Mouse (Mus musculus) liver, adult (tissue): ENCODE measurements around the gene Tmem119.
A peak's percentile ranks its signal among the peaks of the same experiment; 100 is the strongest.

ENCODE experiments used
- GATA4 ChIP-seq: IDR thresholded peaks from 2 replicates; pipeline ENCODE4 v1.6.1; 2014; ENCODE audit warnings: mild to moderate bottlenecking, low read length; ENCODE audit not compliant: insufficient replicate concordance

Tmem119 gene

DNA sequence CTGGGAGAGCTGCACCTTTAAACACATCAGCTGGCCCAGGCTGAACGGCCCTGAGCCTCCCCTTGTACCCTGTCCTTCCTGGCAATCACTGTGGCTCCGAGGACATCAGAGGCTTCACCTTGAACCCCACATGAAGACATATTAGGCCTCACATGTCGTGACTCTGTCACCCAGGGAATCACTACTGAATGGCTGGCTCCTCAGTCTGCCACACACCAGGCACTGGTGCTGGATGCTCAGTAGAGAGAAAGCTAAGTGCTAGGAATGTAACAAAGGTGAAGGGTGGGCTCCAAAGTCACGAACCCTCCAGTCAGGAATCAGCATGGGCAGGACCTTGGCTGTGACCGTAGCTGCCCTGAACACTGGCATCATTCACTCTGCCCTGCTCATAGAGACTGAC, 20.7 kb downstream of the Tmem119 start:
- no peak for TF ChIP-seq GATA4

DNA sequence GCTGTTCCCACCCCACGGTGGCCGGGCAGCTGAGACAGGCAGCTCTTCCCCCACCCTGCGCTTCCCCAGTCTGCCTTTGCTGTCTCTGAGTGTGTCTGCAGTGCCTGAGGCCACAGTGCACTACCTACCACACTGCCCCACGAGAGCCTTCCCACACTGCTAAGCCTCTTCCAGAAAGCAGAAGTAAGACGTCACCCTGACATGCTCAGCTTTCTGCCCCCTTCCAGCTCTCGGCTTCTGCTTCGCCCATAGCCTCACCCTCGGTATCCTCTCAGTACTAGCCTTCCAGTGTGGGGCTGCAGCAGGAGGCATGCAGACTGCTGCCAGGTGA, 23.5 kb downstream of the Tmem119 start:
- TF ChIP-seq GATA4, result no peak

DNA sequence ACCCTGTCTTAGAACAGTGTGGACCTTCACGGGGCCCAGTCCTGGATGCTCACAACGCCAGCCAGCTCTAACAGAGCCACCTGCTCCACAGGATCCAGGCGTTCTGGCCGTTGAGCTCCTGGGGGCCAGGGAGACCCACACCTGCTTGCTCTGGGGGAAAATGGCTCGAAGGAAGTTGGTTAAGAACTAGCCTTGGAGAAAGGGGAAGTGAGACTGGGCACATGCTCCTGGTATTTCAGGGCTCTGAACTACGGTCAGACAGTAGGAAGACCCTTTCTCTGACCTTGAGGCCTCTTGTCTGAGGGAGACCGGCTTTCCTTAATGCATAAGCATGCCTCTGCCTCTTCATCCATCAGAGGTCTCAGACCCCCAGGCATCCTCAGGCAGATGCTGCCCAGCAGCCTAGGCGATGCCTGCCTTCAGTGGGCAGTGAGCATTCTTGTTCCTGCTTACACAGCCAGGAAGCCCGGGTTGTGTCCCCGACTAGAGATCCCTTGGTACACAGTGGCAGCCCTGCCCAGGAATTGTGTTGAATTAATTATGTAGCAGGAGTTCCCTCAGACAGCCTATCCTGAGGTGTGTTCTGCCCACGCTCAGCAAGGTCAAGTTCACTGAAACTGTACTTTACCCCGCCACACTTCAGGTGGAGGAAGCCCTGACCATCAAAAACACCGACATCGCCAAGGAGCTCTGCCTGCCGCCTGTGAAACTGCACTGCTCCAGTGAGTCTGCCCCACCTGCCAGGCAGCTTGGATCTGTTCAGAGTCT, 24.0 kb downstream of the Tmem119 start:
- no peak for TF ChIP-seq GATA4

DNA sequence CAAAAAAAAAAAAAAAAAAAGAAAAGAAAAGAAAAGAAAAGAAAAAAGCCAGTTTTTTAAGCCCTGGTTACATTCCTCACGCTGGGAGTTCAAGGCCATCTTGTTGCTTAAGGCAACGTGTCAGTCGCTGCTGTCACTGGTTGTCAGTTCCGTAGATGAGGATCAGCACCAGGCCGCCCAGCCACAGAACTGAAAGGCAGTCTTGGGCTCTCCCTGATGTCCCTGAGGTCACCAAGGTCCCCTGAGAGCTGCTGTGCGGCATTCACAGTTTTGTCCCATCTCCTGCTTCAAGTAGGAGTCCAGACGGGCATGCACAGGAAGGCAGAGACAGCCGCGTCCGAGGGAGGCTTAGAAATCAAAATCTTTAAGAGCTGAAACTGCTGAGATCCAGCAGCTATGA, 24.7 kb downstream of the Tmem119 start:
- no peak for TF ChIP-seq GATA4

DNA sequence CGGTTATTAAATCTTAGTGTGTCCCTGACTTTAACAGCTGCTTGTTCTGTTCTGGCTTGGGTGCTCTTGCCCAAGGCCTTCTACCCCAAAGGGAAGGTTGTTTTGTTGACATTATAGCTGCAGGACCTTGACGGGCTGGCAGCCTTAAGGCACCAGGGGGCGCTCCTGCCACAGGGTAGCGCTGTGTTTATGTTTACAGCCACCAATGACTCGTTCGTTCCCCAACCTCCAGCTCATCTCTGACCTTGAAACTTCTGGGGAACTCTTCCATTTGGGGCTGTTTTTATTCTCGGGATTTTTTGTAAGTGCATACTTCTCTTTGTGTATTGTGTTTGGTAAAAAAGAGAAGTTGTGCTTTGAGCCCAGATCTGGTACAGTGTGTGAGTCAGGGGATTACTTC, 26.7 kb downstream of the Tmem119 start:
- TF ChIP-seq GATA4, result no peak

DNA sequence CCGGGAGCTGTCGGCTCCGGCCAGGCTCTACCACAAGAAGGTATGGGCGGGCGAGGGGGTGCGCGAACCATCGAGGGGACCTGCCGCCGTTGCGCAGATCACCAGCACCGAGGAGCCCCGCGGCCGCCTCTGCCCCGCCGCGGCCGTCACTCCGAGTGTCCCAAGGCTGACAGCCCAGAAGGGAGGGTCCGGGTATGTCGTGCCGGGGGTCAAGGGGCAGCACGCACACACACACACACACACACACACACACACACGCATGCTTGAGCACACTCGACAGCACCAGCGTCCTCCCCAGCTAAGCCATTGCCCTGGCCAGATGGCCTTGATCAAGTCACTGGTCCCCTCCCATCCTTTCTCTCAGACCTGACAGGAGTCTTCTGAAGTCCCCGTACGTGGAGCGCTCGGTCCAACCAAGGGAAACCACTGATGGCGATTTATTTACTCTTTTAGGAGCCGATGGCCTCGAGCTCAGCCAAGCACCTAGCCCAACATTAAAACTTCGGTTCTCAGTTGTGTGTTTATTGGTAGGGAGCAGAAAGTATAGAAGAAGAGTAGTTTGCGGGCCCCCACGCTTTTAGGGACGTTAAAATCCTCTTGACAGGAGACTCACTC, 27.3 kb downstream of the Tmem119 start:
- TF ChIP-seq GATA4, result no peak

DNA sequence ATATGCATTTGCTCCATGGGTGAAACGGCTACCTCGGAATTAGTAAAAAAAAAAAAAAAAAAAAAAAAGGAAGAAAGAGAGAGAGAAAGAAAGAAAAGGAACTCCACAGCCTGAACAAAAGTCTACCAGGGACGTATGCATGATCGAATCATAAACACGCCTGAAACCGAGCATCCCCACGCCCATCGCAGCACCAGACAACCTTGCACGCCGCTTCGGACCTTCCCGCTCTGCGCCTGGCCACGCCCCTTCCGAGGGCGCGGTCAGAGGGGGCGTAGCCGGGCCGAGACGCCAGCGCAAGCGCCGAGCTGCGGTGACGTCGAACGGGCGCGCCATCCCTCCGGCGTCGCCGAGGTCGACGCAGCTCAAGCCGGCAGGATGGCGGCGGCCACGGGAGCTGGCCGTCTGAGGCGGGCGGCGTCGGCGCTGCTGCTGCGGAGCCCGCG, 27.8 kb downstream of the Tmem119 start, which contains the start of the genes Sart3 and Iscu:
Gene Sart3 (minus strand): TSS at position 61 of the 446 bp plus-strand sequence.
Gene Iscu (plus strand): TSS at position 299 of the 446 bp plus-strand sequence.
- TF ChIP-seq GATA4, result peak; percentile 14; the same call in 1 of the 2 replicates

DNA sequence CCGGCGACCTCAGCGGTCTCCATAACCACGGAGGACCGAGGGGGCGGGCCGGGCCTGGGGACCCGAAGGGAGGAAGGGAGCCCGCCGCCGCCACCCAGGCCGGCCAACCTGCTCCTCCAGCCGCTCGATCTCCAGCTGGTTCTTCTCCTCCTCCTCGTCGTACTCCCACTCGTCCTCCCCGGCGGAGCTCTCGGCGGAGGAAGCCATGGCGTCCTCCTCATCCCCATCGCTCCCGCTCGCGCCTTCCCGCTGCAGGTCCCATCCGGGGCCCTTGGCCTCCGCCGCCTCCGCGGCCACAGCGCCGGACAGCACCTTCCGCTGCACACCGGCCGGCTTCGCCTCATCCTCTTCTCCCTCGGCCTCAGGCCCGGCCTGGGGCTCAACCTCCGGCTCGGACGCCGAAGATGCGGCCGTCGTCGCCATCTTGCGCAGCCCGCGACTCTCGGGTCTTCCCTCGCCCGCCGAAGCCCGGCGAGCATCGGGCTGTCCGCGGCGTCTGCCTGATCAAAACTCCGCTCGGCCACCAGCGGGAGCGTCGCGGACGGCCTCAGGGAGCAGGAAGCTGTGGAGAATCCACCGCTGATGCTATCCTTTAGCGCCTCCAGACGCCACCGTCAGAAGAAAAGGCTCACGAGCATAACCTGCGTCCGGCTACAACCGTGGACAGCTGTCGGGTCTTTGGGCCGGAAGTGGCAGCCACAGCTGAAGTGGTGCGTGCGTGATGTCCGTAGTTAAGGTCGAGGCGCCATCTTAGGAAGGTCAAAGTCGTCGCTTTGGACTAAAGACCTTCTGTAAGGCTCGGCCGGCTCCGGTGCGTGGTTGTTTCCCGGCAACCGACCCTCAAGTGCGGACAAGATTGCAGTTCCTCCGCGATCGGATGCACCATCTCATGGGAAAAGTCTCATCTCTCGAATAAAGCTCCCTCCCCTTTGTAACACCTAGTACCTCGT, 28.8 kb downstream of the Tmem119 start:
- no peak for TF ChIP-seq GATA4

DNA sequence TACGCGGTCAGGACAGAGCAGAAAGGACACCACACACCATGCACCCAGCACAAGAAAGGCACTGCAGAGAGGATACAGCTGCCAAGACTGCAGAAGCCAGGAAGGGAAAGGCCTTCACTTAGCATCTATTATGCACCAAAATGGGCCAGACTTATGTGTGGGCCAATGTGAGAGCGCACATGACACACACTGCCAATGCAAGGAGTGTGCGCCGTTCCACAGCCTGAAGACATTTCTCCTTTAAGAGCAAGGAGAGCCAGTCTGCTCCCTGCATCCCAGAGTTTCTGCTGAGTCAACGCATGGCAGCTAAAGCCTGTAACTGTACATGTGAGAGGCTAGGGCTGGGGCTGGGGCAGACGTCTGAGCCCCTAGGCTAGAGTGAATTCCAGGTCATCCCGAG, 31.5 kb downstream of the Tmem119 start:
- TF ChIP-seq GATA4, result no peak

DNA sequence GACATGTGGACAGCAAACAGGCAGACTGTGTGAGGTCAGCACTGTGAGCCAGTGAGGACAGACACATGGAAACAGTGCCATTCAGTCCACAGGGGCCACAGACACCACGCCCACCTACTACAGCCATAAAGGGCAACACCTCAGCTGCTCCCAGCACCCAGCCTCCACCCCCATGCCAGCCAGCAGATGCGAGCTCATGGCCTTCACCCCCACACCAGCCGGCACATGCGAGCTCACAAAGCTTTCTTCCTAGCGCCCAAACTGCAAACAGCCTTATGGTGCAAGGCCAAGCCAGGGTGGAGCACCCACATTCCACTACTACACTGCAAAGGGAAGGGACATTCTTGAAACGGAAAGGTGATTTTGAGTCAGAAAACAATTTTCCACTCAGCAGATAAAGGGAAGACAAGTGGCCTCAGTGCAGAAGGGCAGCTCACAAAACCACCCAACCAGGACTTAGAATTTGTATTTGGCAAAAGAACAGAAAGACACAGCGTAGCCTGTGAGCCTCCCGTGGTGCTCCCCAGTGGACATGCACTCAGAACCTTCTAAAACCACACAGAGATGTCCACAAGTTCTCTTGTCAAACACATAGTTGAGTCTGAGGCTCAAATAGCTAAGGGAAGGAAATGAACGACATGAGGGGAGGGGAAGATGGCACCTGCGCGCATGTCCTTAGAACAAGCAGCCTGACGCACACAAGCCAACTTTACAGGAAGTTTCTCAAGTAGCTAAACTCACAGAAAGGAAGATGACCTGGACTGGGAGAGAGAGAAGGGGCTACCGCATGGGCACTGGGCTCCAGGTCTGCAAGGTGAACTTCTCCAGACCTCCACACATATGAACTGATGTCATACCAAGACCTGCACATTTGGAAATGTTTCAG, 34.4 kb downstream of the Tmem119 start:
- TF ChIP-seq GATA4, result no peak

DNA sequence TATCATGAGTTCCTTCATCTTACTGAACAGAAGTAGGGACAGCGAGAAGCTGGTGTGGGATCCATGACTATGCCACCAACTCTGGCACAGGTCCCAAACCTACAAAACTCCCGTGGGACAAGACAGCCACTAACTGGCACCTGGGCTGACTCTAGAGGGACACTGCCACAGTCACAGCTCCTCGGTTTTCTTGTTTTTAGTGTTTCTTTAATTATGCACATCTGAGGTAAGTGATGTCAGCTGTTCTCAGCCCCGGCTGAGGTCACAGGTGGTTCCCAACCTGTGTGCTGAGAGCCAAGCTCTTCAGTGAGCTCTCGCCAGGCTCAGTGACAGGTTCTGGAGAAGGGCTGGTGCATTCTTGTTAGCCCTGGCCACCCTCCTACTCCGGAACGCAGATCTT, 35.9 kb downstream of the Tmem119 start:
- TF ChIP-seq GATA4, result no peak

DNA sequence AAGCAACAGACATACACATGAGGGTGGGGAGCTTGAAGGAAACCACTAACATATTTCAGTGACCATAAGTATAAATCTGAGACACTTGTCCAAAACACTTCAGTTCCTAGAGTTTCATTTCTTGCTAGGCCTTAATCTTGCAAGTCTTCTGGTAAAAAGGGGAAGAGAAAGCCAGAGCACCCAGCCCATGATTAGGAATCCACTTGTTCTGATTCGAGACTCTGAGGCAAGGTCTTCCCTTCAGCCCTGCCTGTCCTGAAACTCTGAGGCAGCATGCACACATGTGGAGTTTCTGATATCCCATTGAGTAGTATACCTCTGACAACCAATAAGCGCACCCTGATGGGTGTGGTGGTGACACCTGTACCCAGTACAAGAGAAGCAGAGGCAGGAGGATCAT, 38.7 kb downstream of the Tmem119 start:
- TF ChIP-seq GATA4, result no peak

DNA sequence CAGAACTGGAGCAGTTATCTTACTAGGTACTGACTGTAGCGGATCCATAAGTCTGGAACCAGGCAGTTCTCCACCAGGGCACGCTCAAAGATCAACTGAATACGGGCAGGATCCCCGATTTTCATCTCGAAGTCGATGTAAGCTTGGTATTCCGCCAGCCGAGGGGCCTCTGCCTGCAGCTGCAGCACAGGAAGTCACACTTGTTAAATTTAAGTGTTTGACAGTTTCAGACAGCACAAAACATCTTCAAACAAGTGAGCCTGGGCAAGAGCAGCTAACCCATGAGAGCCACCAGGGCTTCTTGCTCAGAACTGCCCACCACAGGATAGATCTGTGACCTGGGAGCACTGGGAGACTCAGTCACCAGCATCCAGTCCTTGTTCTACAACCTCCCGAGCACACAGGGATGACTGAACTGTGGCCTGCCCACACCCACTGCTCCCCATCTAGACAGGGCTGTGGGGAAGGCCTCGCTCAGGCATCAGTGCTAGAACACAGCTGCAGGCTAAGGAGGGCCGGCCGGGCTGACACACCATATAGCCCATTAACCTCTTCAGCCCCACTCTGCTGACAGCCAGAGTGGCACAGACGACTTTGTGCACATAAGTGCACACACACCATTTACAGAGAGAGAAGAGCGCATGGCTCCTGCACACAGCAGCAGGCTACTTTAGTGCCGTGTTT, 44.8 kb downstream of the Tmem119 start:
- TF ChIP-seq GATA4, result no peak
